Mouse (Mus musculus) megakaryocyte, embryonic 14.5 days (primary cell): ENCODE data around the gene Jchain.

ENCODE experiments used
- FLI1 ChIP-seq: IDR thresholded peaks from 2 replicates; pipeline ENCODE4 v1.6.1; 2012; ENCODE audit warnings: low read length, inconsistent platforms, mixed read lengths
- GATA1 ChIP-seq: IDR thresholded peaks from 3 replicates; pipeline ENCODE4 v1.6.1; 2012; ENCODE audit warnings: mixed read lengths, low read length, inconsistent platforms, borderline replicate concordance

- no peak for TF ChIP-seq GATA1
- TF ChIP-seq FLI1 = no peak
Measured at GRCm38 (mm10) chr5:88561080-88561814, 33.6 kb upstream of the Jchain start.
